Comparison of ENCODE assay signal across 11 mouse cellular contexts in genomic region chr7:79254248-79254888, GRCm38 (mm10). TPM values are rescaled to one million over a fixed set of nuclear protein-coding genes. Genes with fewer than 3 reads are reported as not detected.
A peak's percentile ranks its signal among the peaks of the same experiment; 100 is the strongest.
DNase-seq lines count a peak whose midpoint lies in the region; ATAC-seq lines count a peak whose summit lies in the region.
"Had no signal": no experiment of that assay in that cellular context is flagged by ENCODE, and none has a peak within 500 bp of the region (broad histone marks: within the 10 kb centered on the region; RNA-seq: fewer than 3 reads in every experiment).

No protein-coding gene starts in this region.

- no peak for DNase-seq in cerebellum, adult 8-10 months
- peak; percentile 75 for DNase-seq in 3T3-L1 (ENCODE audit: low read depth, low spot score)
- peak; percentile 67 to 70 for DNase-seq in cerebellum, postnatal 14 days
- peak; percentile 52 for DNase-seq in heart, postnatal 25 days (ENCODE audit: low spot score)
- no peak for DNase-seq in gastrocnemius, postnatal 14 days
- no peak for DNase-seq in embryo, embryonic 9.5 days (ENCODE audit: extremely low spot score)
- DNase-seq in right cerebral cortex, adult 2 months (ENCODE audit: low spot score in 2 of 2), result no peak
- DNase-seq: kidney, adult 2 months; thymus, postnatal 36 days had no signal

- ATAC-seq in cerebellum, adult (ENCODE audit: insufficient number of reproducible peaks, low FRiP score, low TSS enrichment), result 0 out of 2 replicates have a peak, but pooled peaks have one; percentile 40
- ATAC-seq: midbrain, embryonic 15.5 days had no signal

- intact Hi-C loops in heart, postnatal 25 days (cut with DNase I), result no loop called here
- intact Hi-C loops in gastrocnemius, postnatal 14 days (cut with DNase I; ENCODE audit: low total_unique reads), result no loop called here

RNA-seq across cellular contexts. Expression of gene Abhd2, which starts 18.6 kb away (rescaled TPM):
- 10 to 100 TPM; 30.4 to 41.5 TPM for total RNA-seq in heart, postnatal 25 days (2021)
- 10 to 100 TPM in 1 of 2 experiments, 1 to 10 TPM in 1; 8.7 to 11.7 TPM for total RNA-seq in gastrocnemius, postnatal 14 days (2021)

Comparison
In these comparisons a context has a peak if more than half of its experiments do, and no peak if none do; other contexts are left out.
1. DNase-seq: peak in 3T3-L1 (single experiment), cerebellum, postnatal 14 days (2 of 2) and heart, postnatal 25 days (single experiment); none in cerebellum, adult 8-10 months (single experiment), gastrocnemius, postnatal 14 days (single experiment), embryo, embryonic 9.5 days (single experiment) and right cerebral cortex, adult 2 months (0 of 2).